Mouse (Mus musculus) liver, postnatal 0 days (tissue): ENCODE results near the gene Atp23. TPM values are rescaled to one million over a fixed set of nuclear protein-coding genes. Genes with fewer than 3 reads are reported as not detected.

Experiments
- ATAC-seq: fragments of 200-750 bp; cut with Nextera tagmentation; 2 replicates; pipeline ENCODE4 v1.8.0; 2017; ENCODE audit warnings: mild to moderate bottlenecking, moderate library complexity
- DNase-seq: peaks from one replicate; pipeline ENCODE4 v3.0.0-alpha.2; 2016
- H3K27ac ChIP-seq: fragments of 300-500 bp; sonication (generic); 2 replicates; pipeline ENCODE4 v1.5.1; 2014; ENCODE audit warnings: antibody characterized with exemption, moderate library complexity, mild to moderate bottlenecking, low read depth
- H3K27me3 ChIP-seq: fragments of 300-500 bp; sonication (generic); 2 replicates; pipeline ENCODE4 v1.6.1; 2014; ENCODE audit warnings: low read length, control low read depth, mixed read lengths; ENCODE audit not compliant: insufficient read depth
- H3K36me3 ChIP-seq: fragments of 300-500 bp; sonication (generic); replicated peaks from 2 replicates; pipeline ENCODE4 v1.6.1; 2014; ENCODE audit warnings: mild to moderate bottlenecking, control low read depth, low read length, moderate library complexity, mixed read lengths; ENCODE audit not compliant: insufficient read depth
- H3K4me1 ChIP-seq: fragments of 300-500 bp; sonication (generic); 2 replicates; pipeline ENCODE4 v1.6.1; 2014; ENCODE audit warnings: antibody characterized with exemption, mild to moderate bottlenecking, control low read depth; ENCODE audit not compliant: insufficient read depth
- H3K4me2 ChIP-seq: fragments of 300-500 bp; sonication (generic); 2 replicates; pipeline ENCODE4 v1.6.1; 2014; ENCODE audit warnings: low read depth, mild to moderate bottlenecking, low read length, moderate library complexity, mixed read lengths
- H3K4me3 ChIP-seq: fragments of 300-500 bp; sonication (generic); 2 replicates; pipeline ENCODE4 v1.5.1; 2014; ENCODE audit warnings: low read depth, low read length
- H3K9ac ChIP-seq: fragments of 300-500 bp; sonication (generic); replicated peaks from 2 replicates; pipeline ENCODE4 v1.6.1; 2014; ENCODE audit warnings: mild to moderate bottlenecking, moderate library complexity
- H3K9me3 ChIP-seq: fragments of 300-500 bp; sonication (generic); 2 replicates; pipeline ENCODE4 v1.6.1; 2016; ENCODE audit warnings: mild to moderate bottlenecking, control low read depth, low read length, mixed read lengths
- CTCF ChIP-seq: sonication (generic); IDR thresholded peaks from 2 replicates; pipeline ENCODE4 v1.5.1; 2016; ENCODE audit warnings: antibody characterized with exemption, low read depth
- EP300 ChIP-seq: IDR thresholded peaks from 2 replicates; pipeline ENCODE4 v1.6.1; 2016; ENCODE audit warnings: antibody characterized with exemption, low read depth, mild to moderate bottlenecking
- WGBS: fragments of 180-500 bp; shearing (Covaris S2); extraction: QIAGEN DNeasy Blood & Tissue Kit; methylation state at CpG from one replicate; pipeline ENCODE4 v1.1.7; 2014; ENCODE audit not compliant: insufficient replicate concordance; 5-methylcytosine and 5-hydroxymethylcytosine counted together
- polyA plus RNA-seq: library from polyadenylated mRNA; unstranded; fragments of >200 nt; fragmentation: Nextera tagmentation; extraction: Ambion mirVana; gene quantifications from 2 replicates; pipeline ENCODE4 v1.2.1, GENCODE M21; 2015

Gene Atp23
- polyA plus RNA-seq, 1 experiment from 2014 or later: 5.8 TPM

DNA sequence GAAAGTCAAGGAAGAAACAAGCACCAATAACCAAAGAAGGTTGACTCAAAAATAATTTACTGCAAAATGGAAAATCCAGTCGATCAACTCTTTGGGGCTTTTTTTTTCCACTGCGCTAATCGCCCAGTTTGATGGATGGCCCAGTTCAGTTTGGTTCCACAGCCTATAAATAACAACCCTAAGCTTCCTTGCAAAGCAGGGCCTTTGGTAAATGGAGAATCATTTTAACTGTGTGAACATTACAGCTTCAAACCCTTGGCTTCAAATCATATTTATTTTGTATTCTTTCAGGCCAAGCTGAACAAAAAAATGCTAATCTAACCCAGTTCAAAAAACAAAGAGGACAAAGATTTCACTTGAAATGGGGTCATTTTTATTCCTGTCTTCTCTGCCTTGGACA, 78.7 kb downstream of the Atp23 start:
- Histone ChIP-seq H3K9ac (no peak overlapping the region), H3K27ac (no peak overlapping the region), H3K27me3 (no peaks in the 10 kb centered on the region), H3K4me2 (no peak overlapping the region), H3K4me3 (no peak overlapping the region), H3K4me1 (no peaks in the 10 kb centered on the region), H3K9me3 (no peaks in the 10 kb centered on the region), H3K36me3 (no peaks in the 10 kb centered on the region)
- no peak for TF ChIP-seq CTCF
- TF ChIP-seq EP300: no peak
- no peak for DNase-seq
- WGBS: 71% methylated on average over 3 of the region's 3 CpGs
- no peak for ATAC-seq

Other genes starting within 250 kb of the Atp23 start
- gene Ctdsp2, start 77.4 kb upstream of the Atp23 start, polyA plus RNA-seq: 10.7 and 11.4 TPM in 2 replicates
- 0.04 TPM in 1 of 2 replicates, not detected in the other for gene Avil, start 99.4 kb upstream of the Atp23 start, polyA plus RNA-seq
- gene Tsfm, start 129.5 kb upstream of the Atp23 start, polyA plus RNA-seq: 37.7 and 38.4 TPM in 2 replicates
- 14.9 and 15.0 TPM in 2 replicates for gene Mettl1, start 140.1 kb upstream of the Atp23 start, polyA plus RNA-seq
- gene Eef1akmt3, start 140.2 kb upstream of the Atp23 start, polyA plus RNA-seq: 0.05 and 0.07 TPM in 2 replicates
- gene Cyp27b1, start 146.9 kb upstream of the Atp23 start, polyA plus RNA-seq: not detected in 2 replicates
- 0.04 and 0.06 TPM in 2 replicates for gene March9, start 158.8 kb upstream of the Atp23 start, polyA plus RNA-seq
- gene Cdk4, start 162.2 kb upstream of the Atp23 start, polyA plus RNA-seq: 209 and 225 TPM in 2 replicates
- gene Tspan31, start 168.9 kb upstream of the Atp23 start, polyA plus RNA-seq: 224 and 230 TPM in 2 replicates
- gene Agap2, start 173.9 kb upstream of the Atp23 start, polyA plus RNA-seq: 0.33 and 0.88 TPM in 2 replicates
- gene Os9, start 219.8 kb upstream of the Atp23 start, polyA plus RNA-seq: 78.8 and 81.4 TPM in 2 replicates